Mouse (Mus musculus) right cerebral cortex, postnatal 10 days (tissue): ENCODE data around the gene 6330409D20Rik.

Experiments used
- DNase-seq, 2 experiments: peaks; one replicate each; pipeline ENCODE4 v3.0.0; 2021; ENCODE audit warnings: low spot score in 2 of 2

Gene 6330409D20Rik

DNA sequence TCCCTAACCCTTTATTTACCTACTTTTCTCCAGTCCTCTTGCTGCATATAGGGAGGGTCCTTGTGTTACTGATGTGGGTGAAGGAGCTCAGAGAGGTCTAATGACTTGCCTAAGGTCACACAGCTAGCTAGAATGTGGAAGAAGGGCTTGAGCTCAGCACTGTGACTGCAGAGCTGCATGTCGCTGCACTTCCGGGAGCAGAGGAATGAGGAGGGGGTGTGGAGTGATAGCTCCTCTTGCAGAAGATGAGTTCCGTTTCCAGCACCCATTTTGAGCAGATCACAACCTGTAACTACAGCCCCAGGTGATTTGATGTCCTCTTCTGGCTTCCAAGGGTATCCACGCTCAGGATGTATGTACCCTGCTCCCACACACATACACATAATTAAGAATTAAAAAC lies 16.7 kb downstream of the 6330409D20Rik start:
- DNase-seq, result no peak

DNA sequence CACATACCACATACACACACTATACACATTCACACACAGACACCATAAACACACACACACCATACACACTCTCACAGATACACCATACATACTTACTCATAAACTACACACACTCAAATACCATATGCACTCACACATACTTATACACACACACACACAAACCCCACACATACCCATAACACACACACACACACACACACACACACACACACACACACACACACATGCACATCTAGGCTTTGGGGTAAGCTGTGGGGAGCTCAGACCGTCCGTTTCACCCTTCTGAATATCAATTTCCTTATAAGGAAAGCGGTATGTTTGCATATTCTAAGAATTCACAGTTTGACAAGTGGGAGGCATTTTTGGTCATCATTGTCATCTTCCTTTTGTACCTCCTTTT lies 18.2 kb downstream of the 6330409D20Rik start:
- no peak for DNase-seq

DNA sequence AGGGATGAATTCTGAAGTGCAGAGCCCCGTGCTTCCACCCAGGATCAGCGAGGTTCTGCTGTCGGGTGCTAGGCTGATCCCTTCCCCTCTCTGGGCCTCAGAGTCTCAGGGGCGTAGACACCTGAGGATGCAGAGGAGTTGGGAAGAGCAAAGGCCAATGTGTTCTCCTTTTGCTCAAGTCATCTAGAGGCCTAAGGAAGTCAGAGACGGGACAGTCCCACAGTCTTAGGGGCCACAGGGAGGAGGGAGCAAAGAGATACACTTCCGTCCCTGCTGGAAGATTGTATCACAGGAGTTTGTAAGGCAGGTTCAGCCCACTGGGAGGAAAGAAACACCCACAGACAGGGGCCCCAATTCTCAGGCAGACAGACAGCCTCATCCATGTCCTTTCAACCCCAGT lies 18.8 kb downstream of the 6330409D20Rik start:
- DNase-seq, result no peak

DNA sequence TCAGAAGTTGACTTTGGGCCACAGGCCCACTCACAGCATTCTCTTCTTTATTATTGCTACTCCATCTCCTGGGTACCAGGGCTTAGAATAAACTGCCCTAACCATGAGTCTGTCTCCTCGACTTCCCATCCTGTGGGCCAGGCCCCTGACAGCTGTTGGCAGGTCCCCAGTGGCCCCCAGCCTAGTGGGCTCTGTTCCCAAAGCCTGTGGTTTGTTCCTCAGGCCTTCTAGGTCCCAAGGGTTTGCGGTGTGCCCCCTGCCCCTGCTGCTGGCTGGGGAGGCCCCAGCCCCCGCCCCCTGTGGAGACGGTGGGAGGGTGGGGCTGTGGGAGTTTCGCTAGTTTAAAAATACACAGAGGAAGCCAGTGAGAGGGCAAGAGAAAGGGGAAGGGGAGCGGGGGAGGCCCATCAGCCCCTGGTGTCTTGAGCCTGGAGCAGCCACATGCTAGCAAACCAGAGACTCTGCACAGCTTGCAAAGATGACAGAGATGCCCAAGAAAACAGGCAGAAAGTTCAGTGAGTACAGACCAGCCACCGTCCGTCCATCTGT lies 20.1 kb downstream of the 6330409D20Rik start, which contains the start of gene Sh2d3c:
Sh2d3c (plus strand) TSS at position 375 of the 549 bp plus-strand sequence.
- DNase-seq, result peak in 1 of 2 experiments; percentile 58

DNA sequence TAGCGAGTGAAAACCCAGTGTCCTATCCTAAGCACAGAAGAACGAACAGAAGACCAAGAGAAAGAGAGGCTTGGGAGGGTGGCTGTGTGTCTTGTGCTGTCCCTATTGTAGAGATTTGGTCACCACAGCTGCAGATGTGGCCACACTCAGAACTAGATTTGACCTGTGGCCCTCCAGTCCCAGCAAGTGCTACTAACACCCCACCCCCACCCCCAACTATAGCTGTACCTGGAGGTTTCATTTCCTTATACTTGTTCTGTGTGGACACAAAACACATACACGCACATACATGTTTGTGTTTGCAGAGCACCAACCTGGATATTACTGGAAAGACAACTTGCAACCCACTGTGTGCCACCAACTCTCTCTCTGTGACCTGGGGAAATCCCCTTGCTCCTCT lies 20.8 kb downstream of the 6330409D20Rik start:
- DNase-seq, result no peak

DNA sequence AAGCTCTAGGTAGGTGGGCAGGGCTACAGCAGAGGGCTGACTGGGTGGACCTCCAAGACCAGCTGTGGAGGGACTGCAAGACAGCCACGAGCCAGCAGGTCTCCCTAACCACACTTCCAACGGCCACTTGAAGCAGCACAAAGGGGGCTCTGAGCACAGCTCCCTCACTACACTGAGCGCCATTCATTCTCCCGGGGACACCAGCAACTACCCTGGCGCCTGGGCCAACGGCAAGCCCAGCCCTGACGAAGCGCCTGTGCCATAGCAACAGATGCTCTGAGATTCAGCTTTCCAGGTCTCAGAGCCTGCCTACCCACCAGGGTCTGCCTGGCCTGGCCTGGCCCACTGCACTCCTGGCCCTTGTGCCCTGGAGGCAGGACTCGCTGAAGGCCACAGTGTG lies 22.1 kb downstream of the 6330409D20Rik start:
- DNase-seq, result peak; percentile 79 to 82

DNA sequence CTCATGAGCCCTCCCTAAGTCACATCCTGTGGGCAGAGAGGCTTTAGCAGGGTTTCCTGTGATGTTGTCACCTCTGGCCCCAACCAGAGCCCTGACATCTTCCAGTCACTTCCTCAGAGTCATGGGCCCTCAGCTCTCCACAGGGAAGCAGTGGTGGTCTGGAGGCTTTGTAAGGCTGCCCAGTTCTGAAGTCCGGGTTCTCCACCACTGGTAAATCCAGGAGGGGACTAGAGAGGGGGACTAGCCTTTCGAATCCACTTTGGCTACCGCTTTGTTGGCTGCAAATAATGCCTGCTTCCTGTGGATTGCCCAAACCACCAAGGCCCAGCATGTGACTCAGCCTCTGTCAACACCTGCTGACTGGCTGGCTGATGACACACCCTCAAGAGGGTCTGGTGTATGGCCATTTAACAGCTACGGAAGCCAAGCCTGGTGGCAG lies 25.8 kb downstream of the 6330409D20Rik start:
- DNase-seq, result no peak

DNA sequence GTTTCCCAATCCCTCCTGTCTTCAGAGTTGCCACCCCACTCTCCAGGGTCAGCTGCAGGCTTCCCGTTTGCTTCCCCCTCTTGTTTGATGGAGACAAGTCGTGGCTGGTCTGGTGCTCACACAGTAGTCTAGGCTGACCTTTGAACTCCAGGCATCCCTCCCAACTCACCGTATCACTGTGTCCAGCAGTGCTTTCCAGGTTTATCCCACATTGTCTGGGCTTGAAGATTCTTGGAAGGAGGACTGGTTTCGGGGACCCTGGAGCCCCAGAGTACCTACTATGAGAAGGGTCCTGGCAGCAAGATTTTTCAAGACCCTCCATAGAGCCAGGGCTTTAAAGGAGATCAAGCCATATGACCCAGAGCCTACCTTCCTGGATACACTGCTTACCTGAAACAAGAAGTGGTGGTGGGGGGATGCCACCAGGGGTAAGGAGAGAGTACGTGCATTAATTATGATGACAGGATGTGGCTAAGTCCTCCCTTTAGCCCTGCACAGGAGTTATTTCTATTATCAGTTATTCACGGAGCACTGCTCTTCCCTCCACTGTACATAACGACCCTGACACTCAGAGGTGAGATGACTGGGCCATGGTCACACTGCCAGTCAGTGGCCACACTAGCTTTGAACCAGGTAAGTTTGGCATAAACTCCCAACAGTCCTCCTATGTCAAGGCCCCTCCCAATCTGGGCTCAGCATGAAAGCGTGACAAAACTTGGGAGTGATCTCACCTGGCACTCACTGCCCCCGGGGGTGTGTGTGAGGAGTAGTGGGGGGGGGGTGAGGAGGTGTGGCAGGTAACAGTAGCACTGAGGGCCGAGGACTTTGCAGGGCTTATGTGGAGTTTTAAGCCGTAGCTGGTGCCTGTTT lies 26.5 kb downstream of the 6330409D20Rik start:
- DNase-seq, result peak in 1 of 2 experiments; percentile 55

DNA sequence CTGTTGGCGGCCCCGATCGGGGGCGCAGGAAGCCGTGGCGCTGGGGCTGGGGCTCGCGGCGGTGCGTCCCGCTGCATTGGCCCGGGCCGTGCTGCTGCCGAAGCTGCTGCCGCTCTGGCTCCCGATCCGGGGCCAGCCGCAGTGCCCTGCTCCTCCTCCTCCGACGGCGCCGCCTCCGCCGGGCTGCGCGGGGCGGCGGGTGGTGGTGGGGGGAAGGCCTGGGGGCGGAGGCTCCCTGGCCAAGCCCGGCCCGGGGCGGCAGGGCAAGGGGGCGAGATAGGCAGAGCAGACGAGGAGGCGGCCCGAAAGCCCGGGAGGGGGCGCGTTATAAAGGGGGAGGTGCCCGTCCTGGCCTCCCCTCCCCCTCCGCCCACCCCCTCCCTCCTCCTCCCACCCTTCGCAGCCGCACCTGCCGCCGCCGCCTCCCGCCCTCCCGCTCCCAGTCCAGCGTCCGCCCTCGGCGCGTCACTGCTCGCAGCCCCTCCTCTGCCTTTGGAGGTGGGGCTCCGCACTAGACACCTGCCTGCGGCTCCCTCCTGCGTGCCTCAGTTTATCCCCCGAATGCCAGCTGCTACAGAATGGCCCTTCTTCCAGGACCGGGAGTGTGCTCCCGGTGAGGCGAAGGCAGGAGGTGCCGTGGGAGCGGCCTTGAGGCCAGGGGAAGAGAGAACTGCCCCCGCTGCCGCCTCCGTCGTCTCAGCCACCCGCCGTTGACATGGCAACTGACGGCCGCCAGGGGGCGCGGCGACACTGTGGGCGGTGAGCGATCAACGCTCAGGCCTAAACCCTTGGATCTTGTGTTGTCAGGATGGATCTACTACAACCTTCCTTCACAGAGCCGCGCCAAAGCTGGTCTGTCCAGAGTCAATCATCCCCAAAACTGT lies 27.6 kb downstream of the 6330409D20Rik start, which contains the start of gene Cdk9:
Cdk9 (minus strand) TSS at position 143 of the 884 bp plus-strand sequence.
- peak; percentile 93 for DNase-seq

DNA sequence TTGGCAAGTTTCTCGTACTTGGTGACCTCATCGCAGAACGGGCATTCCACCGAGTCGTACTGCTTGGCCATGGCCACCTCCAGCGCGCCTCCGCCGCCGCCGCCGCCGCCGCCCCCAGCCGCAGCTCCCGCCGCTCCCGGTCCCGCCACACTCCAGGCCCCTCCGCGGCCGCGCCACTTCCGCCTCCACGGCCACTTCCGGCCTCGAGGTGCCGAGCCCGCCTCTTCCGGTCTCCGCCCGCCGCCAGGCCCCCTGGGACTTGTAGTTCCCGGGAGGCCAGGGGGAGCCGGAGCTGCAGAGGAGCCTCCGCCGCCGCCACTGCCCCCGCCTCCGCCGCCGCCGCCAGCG lies 28.3 kb downstream of the 6330409D20Rik start:
- DNase-seq, result peak; percentile 94 to 95

DNA sequence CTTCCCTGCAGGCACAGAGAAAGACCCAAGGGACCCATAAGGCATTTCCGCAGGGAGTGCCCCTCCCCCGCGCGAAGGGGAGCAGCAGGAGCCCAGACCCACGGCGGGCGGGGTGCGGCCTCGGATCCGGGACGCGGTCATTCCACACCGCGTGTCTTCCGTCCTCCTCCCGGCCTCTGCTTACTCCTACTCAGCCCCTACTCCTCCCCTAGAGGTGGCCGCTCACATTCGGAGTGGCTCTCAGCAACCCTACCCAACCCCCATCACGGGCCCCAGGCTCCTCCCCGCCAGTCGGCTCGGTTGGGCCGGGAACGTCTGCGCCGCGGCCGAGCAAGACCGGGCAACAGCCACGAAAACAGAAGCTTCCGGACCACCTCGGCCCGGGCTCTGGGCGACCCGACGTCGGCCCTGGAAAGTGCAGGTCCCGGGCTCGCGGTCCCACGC lies 28.7 kb downstream of the 6330409D20Rik start:
- peak; percentile 68 to 76 for DNase-seq

DNA sequence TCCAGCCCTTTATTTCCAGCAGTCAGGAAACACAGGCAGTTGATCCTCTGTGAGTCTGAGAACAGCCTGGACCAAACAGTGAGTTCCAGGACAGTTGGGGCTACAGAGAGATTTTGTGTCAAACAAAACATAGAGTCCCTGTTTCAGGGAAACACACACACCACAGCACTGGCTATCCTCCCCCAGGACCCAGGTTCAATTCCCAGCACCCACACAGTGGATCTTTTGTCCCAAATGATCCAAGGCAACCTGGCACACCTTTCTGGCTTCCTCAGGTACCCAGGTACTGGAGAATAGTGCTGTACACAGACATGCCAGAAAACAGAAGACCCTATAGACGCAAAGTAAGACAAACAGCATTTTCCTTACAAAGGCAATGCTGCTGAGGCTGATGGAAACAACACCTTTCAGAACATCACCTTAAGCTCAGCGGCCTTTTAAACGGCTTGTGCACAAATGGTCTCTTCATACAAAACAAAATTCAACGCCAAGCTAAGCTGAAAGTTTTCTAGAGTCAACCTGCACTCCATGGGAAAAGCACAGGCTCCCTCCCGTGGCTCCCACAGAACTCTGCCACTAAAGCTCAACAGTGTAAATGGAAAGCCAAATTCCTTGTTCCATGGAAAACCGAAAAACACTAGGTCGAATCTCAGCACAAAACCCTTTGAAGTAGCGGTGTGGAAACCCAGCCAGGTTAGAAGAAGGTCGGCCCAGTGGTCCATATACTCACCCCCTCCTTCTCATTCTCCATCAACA lies 29.3 kb downstream of the 6330409D20Rik start:
- DNase-seq, result no peak

DNA sequence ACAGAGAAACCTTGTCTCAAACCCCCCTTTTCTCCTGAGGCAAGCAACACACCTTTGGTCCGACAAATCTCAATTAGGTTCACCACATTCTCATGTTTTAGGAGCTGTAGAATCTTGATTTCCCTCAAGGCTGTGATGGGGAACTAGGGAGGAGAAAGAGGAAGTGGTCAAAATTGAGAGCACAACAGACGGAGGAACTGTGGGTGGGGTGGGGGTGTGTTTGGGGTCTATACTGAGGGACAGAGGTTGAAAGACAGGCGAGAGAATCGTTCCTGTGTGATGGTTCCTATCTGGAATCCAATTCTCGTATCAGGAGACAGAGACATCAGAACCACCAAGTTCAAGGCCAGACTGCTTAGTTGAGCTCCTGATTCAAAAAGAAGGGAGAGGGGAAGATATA lies 30.4 kb downstream of the 6330409D20Rik start:
- no peak for DNase-seq

DNA sequence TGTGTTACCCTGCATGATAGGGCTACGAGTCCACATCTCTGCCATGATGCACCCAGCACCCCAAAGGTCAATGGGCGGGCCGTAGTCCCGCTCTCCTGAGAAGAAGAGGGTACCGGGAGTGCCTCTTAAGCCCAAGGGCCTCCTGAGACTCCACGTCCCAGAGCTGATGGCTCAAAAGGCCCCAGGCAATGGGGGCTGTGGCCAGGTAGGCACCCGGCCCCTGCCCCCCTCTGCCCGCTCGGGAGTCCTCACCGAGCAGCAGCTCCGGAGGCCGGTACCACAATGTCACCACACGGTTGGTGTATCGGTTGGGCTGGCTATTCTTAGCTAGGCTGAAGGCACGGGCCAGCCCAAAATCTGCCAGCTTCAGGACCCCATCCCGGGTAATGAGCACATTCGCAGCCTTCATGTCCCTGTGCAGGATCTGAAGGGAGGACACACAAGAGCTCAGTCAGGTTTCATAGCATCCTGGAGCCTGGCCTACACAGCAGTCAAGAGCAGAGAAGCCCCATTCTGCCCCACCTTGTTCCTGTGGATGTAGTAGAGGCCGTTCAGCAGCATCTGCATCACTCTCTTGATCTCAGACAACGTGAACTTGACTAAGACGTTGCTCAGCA lies 31.2 kb downstream of the 6330409D20Rik start:
- DNase-seq, result no peak

DNA sequence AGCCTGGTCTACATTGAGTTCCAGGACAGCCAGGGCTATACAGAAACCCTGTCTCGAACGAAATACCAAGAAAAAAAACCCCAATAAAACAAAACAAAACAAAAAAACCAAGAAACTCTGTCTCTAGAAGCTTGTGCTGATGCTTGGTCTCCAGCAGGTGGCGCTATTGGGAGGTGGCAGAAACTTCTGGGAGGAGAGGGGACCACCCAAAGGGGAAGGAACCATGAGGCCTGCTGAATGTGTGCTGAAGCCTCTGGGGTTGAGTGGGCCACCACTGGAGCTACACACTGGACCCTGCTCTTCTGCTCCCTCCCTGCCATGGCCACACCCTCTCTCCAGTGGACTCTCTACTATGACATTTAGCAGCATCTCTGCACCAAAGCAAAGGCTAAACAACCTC lies 32.2 kb downstream of the 6330409D20Rik start:
- peak in 1 of 2 experiments; percentile 67 for DNase-seq

DNA sequence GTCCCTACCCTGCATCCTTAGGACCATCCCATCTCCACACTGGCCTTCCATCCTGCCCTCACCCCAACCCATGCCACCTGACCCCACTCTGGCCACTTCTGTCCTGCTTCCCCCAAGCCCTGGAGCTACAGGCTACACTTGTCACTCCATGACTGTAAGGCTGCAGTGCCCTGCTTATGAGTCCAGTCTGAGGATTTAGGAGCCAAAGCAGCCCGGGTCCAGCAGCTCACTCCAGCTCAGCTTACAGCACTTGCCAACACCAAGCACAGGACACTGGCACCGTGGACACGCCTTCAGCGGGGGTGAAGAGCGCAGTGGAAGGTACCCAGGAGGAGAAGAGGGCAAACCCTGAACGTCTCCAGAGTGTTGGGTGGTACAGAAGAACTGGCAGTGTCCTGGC lies 33.8 kb downstream of the 6330409D20Rik start:
- DNase-seq, result no peak

DNA sequence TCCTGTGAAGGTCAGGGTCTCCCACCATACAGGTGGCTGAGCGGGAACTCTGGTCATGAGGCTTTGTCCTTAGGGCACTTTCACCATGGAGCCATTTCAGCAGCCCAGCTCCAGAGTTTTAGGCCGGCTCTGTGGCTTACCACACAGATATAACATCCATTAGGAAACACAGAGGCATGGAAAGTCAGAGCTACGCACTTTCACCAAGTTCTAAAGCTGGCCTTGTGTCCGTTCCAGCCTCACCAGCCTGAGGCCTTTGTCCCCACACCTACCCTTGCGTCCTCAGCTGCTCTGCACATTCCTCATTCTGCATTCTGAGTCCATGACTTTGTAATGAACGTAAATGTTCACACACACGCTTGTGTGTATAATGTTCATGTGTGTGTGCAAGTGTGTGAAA lies 35.8 kb downstream of the 6330409D20Rik start:
- DNase-seq, result no peak

DNA sequence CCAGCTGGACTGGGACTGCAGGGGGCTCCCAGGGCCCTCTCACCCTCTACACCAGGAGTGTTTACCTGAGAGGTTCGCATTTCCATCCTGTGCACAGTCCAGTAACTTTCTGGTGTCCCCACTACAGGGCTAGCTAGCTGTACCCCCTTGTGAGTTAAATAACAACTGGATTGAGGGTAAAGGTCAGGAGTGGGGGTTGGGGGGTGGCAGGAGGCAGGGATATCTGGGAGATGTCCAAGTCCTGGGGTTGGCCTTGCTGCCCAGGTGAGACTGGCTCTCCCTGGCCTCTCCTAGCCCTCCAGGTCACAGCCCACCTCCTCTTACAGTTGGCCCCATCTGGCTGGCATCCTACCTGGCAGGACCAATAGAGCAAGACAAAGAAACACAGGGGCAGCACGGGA lies 36.8 kb downstream of the 6330409D20Rik start, which contains the start of gene Fpgs:
Fpgs (minus strand) TSS at position 125 of the 401 bp plus-strand sequence.
- no peak for DNase-seq

DNA sequence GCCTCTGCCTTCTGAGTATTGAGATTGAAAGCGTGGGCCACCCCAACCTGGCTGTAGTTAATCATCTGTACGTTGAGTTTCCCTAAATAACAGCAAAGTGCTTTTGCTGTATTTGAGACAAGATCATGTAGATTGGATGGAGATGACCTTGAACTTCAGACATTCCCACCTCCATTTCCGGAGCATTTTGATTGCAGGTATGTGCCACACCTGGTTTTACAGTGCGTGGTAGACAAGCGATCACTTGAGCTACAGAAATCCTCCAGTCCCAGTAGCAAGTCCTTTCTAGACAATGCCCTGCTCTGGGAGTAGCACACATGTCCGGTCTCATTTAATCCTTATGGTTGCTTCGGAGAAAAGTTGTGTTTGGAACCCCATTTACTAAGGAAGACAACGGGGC lies 37.8 kb downstream of the 6330409D20Rik start:
- no peak for DNase-seq

DNA sequence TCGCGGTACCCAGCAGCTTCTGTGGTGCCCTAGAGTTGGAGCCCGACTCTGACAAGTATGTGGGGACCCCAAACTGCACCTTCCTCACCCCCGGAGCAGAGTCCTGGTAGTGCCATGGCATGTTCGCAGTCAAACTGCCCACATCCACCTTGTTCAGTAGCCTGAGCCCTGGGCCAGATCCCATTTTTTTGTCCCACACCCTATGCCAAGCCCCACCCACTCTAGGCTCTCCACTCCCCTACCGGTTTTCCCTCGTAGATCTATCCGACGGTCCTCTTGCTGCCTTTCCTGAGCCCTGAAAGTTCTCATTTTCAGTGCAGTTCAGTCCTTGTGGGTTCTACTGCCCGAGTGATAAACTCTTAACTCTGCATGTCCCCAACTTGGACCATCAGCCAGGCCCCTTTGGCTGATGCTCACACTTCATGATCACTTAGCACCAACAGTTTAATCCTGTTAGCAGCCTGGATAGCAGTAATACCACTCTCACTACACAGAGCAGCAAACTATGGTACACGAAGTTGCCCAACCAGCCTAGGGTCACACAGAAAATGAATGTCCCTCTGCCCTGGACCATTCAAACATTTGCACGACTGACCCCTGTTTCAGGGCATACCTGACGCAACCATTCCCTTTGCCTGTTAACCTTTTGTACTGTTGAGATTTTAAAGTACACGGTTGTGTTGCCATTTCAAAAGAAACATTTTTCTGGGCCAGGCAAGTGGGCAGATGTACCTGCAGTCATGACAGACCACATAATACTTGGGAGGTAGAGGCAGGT lies 39.7 kb downstream of the 6330409D20Rik start:
- DNase-seq, result no peak
